ENCODE assay signal across 8 mouse cellular contexts in the genomic region with DNA sequence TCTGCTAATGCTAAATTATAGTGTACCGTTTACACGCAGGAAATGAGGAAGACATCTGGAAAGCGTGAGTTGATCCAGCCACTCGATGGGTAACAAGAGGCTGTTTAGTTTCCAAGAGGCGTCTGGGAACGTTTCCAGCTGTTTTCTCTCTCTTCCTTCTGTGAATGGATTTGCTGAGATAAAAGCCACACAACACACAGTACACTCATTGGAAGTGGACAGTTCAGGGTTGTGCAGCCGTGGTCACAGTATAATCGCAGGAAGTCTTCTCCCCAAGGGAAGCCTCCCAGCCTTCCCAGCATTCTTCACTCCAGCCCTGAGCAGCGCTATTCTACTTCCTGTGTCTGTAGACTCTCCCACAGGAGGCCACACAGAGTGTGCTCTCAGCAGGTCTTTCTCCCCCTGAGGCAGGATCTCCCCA. TPM values are rescaled to one million over a fixed set of nuclear protein-coding genes. Genes with fewer than 3 reads are reported as not detected.
DNase-seq lines count a peak whose midpoint lies in the region; ATAC-seq and TF ChIP-seq lines count a peak whose summit lies in the region.

No protein-coding gene starts in this region.

- no peaks in the 10 kb centered on the region for H3K27me3 ChIP-seq in embryonic facial prominence, embryonic 11.5 days (ENCODE audit: control insufficient read depth, insufficient read depth, low read length)
- no peaks in the 10 kb centered on the region for H3K27me3 ChIP-seq in heart, embryonic 15.5 days
- H3K27me3 ChIP-seq in lung, embryonic 14.5 days (ENCODE audit: insufficient read depth, low read length): no peaks in the 10 kb centered on the region

- H3K27ac ChIP-seq in embryonic facial prominence, embryonic 11.5 days (replicated peaks; ENCODE audit: low read depth, low read length): peak overlapping the region; percentile 47; the same call in 1 of the 2 replicates
- peak overlapping the region; percentile 87 for H3K27ac ChIP-seq in heart, embryonic 15.5 days
- H3K27ac ChIP-seq in lung, embryonic 14.5 days (ENCODE audit: low read depth): peak overlapping the region; percentile 93

- no peak for TF ChIP-seq CTCF in lung, embryonic 14.5 days (IDR thresholded peaks at IDR 0.05; ENCODE audit: low read depth)

- no peak overlapping the region for H3K4me3 ChIP-seq in embryonic facial prominence, embryonic 11.5 days (ENCODE audit: low read depth, low read length)
- H3K4me3 ChIP-seq in heart, embryonic 15.5 days: no peak overlapping the region
- no peak overlapping the region for H3K4me3 ChIP-seq in lung, embryonic 14.5 days (ENCODE audit: low read depth, low read length)

- H3K4me2 ChIP-seq in embryonic facial prominence, embryonic 11.5 days (ENCODE audit: low read depth, low read length): no peak overlapping the region
- H3K4me2 ChIP-seq in heart, embryonic 15.5 days: no peak overlapping the region
- no peak overlapping the region for H3K4me2 ChIP-seq in lung, embryonic 14.5 days

- DNase-seq in adrenal gland, postnatal 14 days: peak; percentile 59
- DNase-seq in adrenal gland, postnatal 25 days: no peak
- peak; percentile 53 for DNase-seq in embryonic facial prominence, embryonic 11.5 days (ENCODE audit: low spot score)
- DNase-seq in kidney, postnatal 10 days: peak; percentile 79
- peak; percentile 99 for DNase-seq in lung, embryonic 14.5 days
- DNase-seq in telencephalon, adult 2 months (ENCODE audit: low read depth, low spot score): peak; percentile 47
- no peak for DNase-seq in cerebellum, postnatal 36 days

- no peak for ATAC-seq in embryonic facial prominence, embryonic 11.5 days (replicated peaks; ENCODE audit: insufficient number of reproducible peaks, low FRiP score, low TSS enrichment, low read depth)
- peak; percentile 94 for ATAC-seq in heart, embryonic 15.5 days (replicated peaks; ENCODE audit: insufficient number of reproducible peaks, insufficient read depth, low FRiP score, low read depth)
- peak; percentile 98 for ATAC-seq in lung, embryonic 14.5 days (ENCODE audit: insufficient read depth)

- no peak overlapping the region; the same call in 1 of the 2 replicates for H3K9ac ChIP-seq in embryonic facial prominence, embryonic 11.5 days (replicated peaks; ENCODE audit: low read length)
- no peak overlapping the region for H3K9ac ChIP-seq in heart, embryonic 15.5 days
- no peak overlapping the region for H3K9ac ChIP-seq in lung, embryonic 14.5 days

- no peaks in the 10 kb centered on the region for H3K36me3 ChIP-seq in embryonic facial prominence, embryonic 11.5 days (replicated peaks; ENCODE audit: control insufficient read depth, insufficient read depth, low read depth, low read length)
- peaks cover 4% of the 10 kb centered on the region; the same call in 1 of the 2 replicates for H3K36me3 ChIP-seq in heart, embryonic 15.5 days
- H3K36me3 ChIP-seq in lung, embryonic 14.5 days (ENCODE audit: insufficient read depth): peaks cover 25% of the 10 kb centered on the region

- WGBS in embryonic facial prominence, embryonic 11.5 days: 37% methylated on average over 9 of the region's 9 CpGs
- WGBS in heart, embryonic 15.5 days: 25% methylated on average over 9 of the region's 9 CpGs
- WGBS in lung, embryonic 14.5 days: 30% methylated on average over 9 of the region's 9 CpGs

- H3K4me1 ChIP-seq in embryonic facial prominence, embryonic 11.5 days (ENCODE audit: control insufficient read depth, insufficient read depth, low read length): no peaks in the 10 kb centered on the region
- peaks cover 13% of the 10 kb centered on the region for H3K4me1 ChIP-seq in heart, embryonic 15.5 days (replicated peaks)
- H3K4me1 ChIP-seq in lung, embryonic 14.5 days (ENCODE audit: insufficient read depth): peaks cover 8% of the 10 kb centered on the region; the same call in 1 of the 2 replicates

- H3K9me3 ChIP-seq in embryonic facial prominence, embryonic 11.5 days (replicated peaks; ENCODE audit: control insufficient read depth, low read length): no peaks in the 10 kb centered on the region
- H3K9me3 ChIP-seq in heart, embryonic 15.5 days (replicated peaks): no peaks in the 10 kb centered on the region
- H3K9me3 ChIP-seq in lung, embryonic 14.5 days (ENCODE audit: low read depth, low read length): no peaks in the 10 kb centered on the region

RNA-seq across cellular contexts. Expression of a gene that starts 22.0 kb away (rescaled TPM):
- 8.4 and 9.7 TPM in 2 replicates for total RNA-seq in adrenal gland, postnatal 14 days (2021)
- total RNA-seq in adrenal gland, postnatal 25 days (2021): 10.8 and 13.7 TPM in 2 replicates
- polyA plus RNA-seq in embryonic facial prominence, embryonic 11.5 days (2014; fragmentation: Nextera tagmentation; extraction: Ambion mirVana): 6.7 and 6.9 TPM in 2 replicates
- polyA plus RNA-seq in heart, embryonic 15.5 days (2015; fragmentation: Nextera tagmentation; extraction: Ambion mirVana): 6.7 and 8.6 TPM in 2 replicates
- 11.6 and 12.6 TPM in 2 replicates for polyA plus RNA-seq in lung, embryonic 14.5 days (2014; fragmentation: Nextera tagmentation; extraction: Ambion mirVana)

Comparison
In these comparisons a context has a peak if more than half of its experiments do, and no peak if none do; other contexts are left out.
1. DNase-seq: peak in adrenal gland, postnatal 14 days (single experiment), embryonic facial prominence, embryonic 11.5 days (single experiment), kidney, postnatal 10 days (single experiment), lung, embryonic 14.5 days (single experiment) and telencephalon, adult 2 months (single experiment); none in adrenal gland, postnatal 25 days (single experiment) and cerebellum, postnatal 36 days (0 of 2).
2. Peak in every context shown above with its lines, with median percentiles within 50 percentile points of each other: H3K27ac ChIP-seq.